Mouse (Mus musculus) olfactory bulb, adult 2 months (tissue): ENCODE measurements around the gene Tsc22d3.

ENCODE experiments used
- CTCF ChIP-seq: fragments of 200-500 bp; IDR thresholded peaks from 2 replicates; pipeline ENCODE4 v1.5.1; 2012; ENCODE audit warnings: low read depth, mild to moderate bottlenecking, low read length, moderate library complexity; ENCODE audit not compliant: insufficient read depth
- POLR2A ChIP-seq: fragments of 200-500 bp; IDR thresholded peaks from 2 replicates; pipeline ENCODE4 v1.6.1; 2012; ENCODE audit warnings: mild to moderate bottlenecking, low read depth, low read length, moderate library complexity; ENCODE audit not compliant: insufficient read depth

DNA sequence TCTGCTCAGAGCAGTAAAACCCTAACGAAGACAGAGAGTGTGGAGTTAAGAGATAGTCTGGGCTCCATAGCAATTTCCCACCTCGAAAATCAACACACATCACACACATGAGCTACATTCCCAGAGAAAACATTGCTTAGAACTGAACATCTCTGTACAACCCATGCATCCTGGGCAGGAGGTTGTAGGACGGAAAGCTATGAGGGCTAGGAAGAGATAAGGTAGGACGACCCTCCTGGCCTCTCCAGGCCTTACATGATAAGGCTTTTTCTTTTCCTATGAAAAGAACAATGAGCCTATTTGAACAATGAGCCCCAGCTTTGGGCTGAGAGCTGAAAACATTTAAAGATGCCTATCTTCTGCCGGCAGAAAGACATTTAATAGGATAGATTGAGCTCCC lies 69.8 kb downstream of the Tsc22d3 start:
- no peak for TF ChIP-seq CTCF
- TF ChIP-seq POLR2A: no peak
